Mouse (Mus musculus) C2C12 (cell line): ENCODE results near the gene Bpi.
A peak's percentile ranks its signal among the peaks of the same experiment; 100 is the strongest.

Experiments
- CEBPB ChIP-seq: IDR thresholded peaks from one replicate; pipeline ENCODE4 v1.6.1; 2011; ENCODE audit warnings: low read depth, mild to moderate bottlenecking, control low read depth, moderate library complexity
- CTCF ChIP-seq: IDR thresholded peaks from one replicate; pipeline ENCODE4 v1.5.1; 2011; ENCODE audit not compliant: control insufficient read depth, insufficient read depth, insufficient read length
- FOSL1 ChIP-seq: IDR thresholded peaks from one replicate; pipeline ENCODE4 v1.8.0; 2011; ENCODE audit warnings: mild to moderate bottlenecking, low read length; ENCODE audit not compliant: poor library complexity, insufficient read depth, severe bottlenecking
- MAX ChIP-seq: IDR thresholded peaks from one replicate; pipeline ENCODE4 v1.6.1; 2011; ENCODE audit warnings: mild to moderate bottlenecking, control low read depth
- MYOD1 ChIP-seq: IDR thresholded peaks from one replicate; pipeline ENCODE4 v1.6.1; 2011; ENCODE audit warnings: low read depth; ENCODE audit not compliant: control insufficient read depth, insufficient read length
- MYOG ChIP-seq: IDR thresholded peaks from one replicate; pipeline ENCODE4 v1.6.1; 2011; ENCODE audit not compliant: control insufficient read depth, insufficient read length; ENCODE audit errors: extremely low read depth
- USF1 ChIP-seq: IDR thresholded peaks from one replicate; pipeline ENCODE4 v1.6.1; 2011; ENCODE audit warnings: low read depth, mild to moderate bottlenecking, control low read depth, moderate library complexity

GRCm38 (mm10) chr2:158258781-158259180 is 887 bp downstream of the Bpi start:
- TF ChIP-seq USF1 (no peak), CTCF (peak; percentile 61), FOSL1 (no peak), MAX (no peak), MYOD1 (no peak), MYOG (no peak), CEBPB (no peak)
